Mouse (Mus musculus) lung, postnatal 0 days (tissue): ENCODE data around the gene C9orf72. TPM values are rescaled to one million over a fixed set of nuclear protein-coding genes. Genes with fewer than 3 reads are reported as not detected.

ENCODE experiments used
- ATAC-seq: fragments of 200-750 bp; cut with Nextera tagmentation; 2 replicates; pipeline ENCODE4 v1.8.0; 2017; ENCODE audit warnings: moderate library complexity
- DNase-seq: peaks from one replicate; pipeline ENCODE4 v3.0.0-alpha.2; 2016; ENCODE audit warnings: low spot score
- H3K27ac ChIP-seq: fragments of 300-500 bp; sonication (generic); 2 replicates; pipeline ENCODE4 v1.5.1; 2014; ENCODE audit warnings: antibody characterized with exemption, mild to moderate bottlenecking, low read length, mixed read lengths
- H3K27me3 ChIP-seq: fragments of 300-500 bp; sonication (generic); replicated peaks from 2 replicates; pipeline ENCODE4 v1.6.1; 2014; ENCODE audit warnings: low read length, mixed read lengths; ENCODE audit not compliant: insufficient read depth
- H3K36me3 ChIP-seq: fragments of 300-500 bp; sonication (generic); 2 replicates; pipeline ENCODE4 v1.6.1; 2014; ENCODE audit warnings: low read length, mixed read lengths; ENCODE audit not compliant: insufficient read depth
- H3K4me1 ChIP-seq: fragments of 300-500 bp; sonication (generic); 2 replicates; pipeline ENCODE4 v1.6.1; 2014; ENCODE audit warnings: antibody characterized with exemption, low read depth, low read length, mixed read lengths; ENCODE audit not compliant: insufficient read depth
- H3K4me2 ChIP-seq: fragments of 300-500 bp; sonication (generic); replicated peaks from 2 replicates; pipeline ENCODE4 v1.6.1; 2014; ENCODE audit warnings: low read depth, mild to moderate bottlenecking, low read length, moderate library complexity, mixed read lengths
- H3K4me3 ChIP-seq: fragments of 300-500 bp; sonication (generic); 2 replicates; pipeline ENCODE4 v1.5.1; 2014; ENCODE audit warnings: low read depth, low read length
- H3K9ac ChIP-seq: fragments of 300-500 bp; sonication (generic); replicated peaks from 2 replicates; pipeline ENCODE4 v1.6.1; 2014; ENCODE audit warnings: low read depth, mild to moderate bottlenecking
- H3K9me3 ChIP-seq: fragments of 300-500 bp; sonication (generic); 2 replicates; pipeline ENCODE4 v1.6.1; 2016; ENCODE audit warnings: low read length, mixed read lengths
- CTCF ChIP-seq: IDR thresholded peaks from 2 replicates; pipeline ENCODE4 v1.5.1; 2016; ENCODE audit warnings: antibody characterized with exemption, mild to moderate bottlenecking
- EP300 ChIP-seq: IDR thresholded peaks from 2 replicates; pipeline ENCODE4 v1.6.1; 2016; ENCODE audit warnings: antibody characterized with exemption, mild to moderate bottlenecking, control low read depth
- WGBS: fragments of 180-500 bp; shearing (Covaris S2); extraction: QIAGEN DNeasy Blood & Tissue Kit; methylation state at CpG from one replicate; pipeline ENCODE4 v1.1.7; 2014; 5-methylcytosine and 5-hydroxymethylcytosine counted together
- polyA plus RNA-seq: library from polyadenylated mRNA; unstranded; fragments of >200 nt; fragmentation: Nextera tagmentation; extraction: Ambion mirVana; gene quantifications from 2 replicates; pipeline ENCODE4 v1.2.1, GENCODE M21; 2015

C9orf72 gene
- polyA plus RNA-seq, 1 experiment from 2014 or later, result 9.5 TPM

DNA sequence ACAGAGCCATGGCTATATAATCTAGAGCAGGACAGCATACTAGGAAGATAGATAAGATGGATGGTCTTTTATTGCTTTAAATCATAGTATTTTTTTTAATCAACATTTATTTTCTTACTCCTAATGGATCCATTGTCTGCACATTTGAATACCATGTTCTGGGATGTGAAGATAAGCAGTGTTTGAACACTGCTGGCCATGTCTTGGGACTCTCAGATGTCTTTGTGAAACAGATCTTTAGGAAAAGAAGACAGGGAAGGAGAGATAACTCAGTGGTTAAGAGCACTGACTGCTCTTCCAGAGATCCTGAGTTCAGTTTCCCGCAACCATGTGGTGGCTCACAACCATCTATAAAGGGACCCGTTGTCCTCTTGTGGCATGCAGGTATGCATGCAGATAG lies 10.3 kb upstream of the C9orf72 start:
- Histone ChIP-seq H3K36me3 (no peaks in the 10 kb centered on the region), H3K9me3 (no peaks in the 10 kb centered on the region), H3K9ac (no peak overlapping the region), H3K4me3 (no peak overlapping the region), H3K4me2 (no peak overlapping the region), H3K27me3 (no peaks in the 10 kb centered on the region), H3K4me1 (no peaks in the 10 kb centered on the region), H3K27ac (no peak overlapping the region)
- no peak for DNase-seq
- ATAC-seq, result no peak
- TF ChIP-seq CTCF (no peak), EP300 (no peak)
- 84% methylated on average over 2 of the region's 2 CpGs for WGBS

DNA sequence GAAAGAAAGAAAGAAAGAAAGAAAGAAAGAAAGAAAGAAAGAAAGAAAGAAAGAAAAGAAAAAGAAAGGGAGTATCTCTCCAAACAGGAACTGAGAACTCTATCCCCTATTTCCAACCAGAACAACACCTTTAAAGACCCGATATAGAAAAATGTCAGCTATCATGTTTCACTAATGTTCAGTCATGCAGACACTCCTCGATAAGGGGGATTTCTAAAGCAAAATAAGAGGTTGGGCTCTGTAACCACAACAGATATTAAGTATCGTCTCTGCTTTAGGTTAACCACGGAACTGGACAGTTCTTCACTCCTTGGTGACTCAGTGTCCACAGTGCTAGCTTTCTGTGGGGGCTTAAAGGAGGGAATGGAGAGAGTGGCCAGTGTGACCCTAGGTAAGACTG lies 2.3 kb upstream of the C9orf72 start:
- no peak for TF ChIP-seq CTCF
- no peak for TF ChIP-seq EP300
- Histone ChIP-seq H3K9me3 (no peaks in the 10 kb centered on the region), H3K4me2 (no peak overlapping the region), H3K9ac (no peak overlapping the region), H3K36me3 (no peaks in the 10 kb centered on the region), H3K4me1 (no peaks in the 10 kb centered on the region), H3K27me3 (no peaks in the 10 kb centered on the region), H3K4me3 (no peak overlapping the region), H3K27ac (no peak overlapping the region)
- ATAC-seq (no peak), DNase-seq (no peak)
- WGBS, result 66% methylated on average over 4 of the region's 4 CpGs

DNA sequence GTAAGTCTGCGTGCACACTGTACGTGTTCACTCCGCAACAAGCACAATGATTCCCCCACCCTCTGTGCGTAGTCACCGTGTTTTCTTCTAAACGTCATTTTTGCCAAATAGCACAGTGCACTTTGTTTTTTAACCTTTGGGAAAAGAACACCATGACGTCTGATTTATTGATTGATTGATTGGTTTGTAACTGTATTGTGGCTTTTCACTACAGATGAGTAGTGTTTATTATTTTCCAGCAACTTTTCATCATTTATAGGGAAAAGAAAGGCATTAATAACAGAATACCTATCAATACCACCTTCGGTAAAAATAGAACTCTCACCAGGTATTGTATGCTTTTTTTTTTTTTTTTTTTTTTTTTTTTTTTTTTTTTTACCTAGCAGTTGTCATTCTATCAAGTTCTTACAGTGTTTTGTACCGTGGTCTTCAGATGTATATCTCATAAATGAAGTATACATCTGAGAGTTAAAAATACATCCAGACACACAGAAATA lies 569 bp upstream of the C9orf72 start:
- Histone ChIP-seq H3K4me2 (peak overlapping the region; percentile 97), H3K4me1 (no peaks in the 10 kb centered on the region), H3K27ac (peak overlapping the region; percentile 82), H3K9me3 (no peaks in the 10 kb centered on the region), H3K27me3 (no peaks in the 10 kb centered on the region), H3K4me3 (peak overlapping the region; percentile 96), H3K36me3 (no peaks in the 10 kb centered on the region), H3K9ac (peak overlapping the region; percentile 68)
- 12% methylated on average over 9 of the region's 9 CpGs for WGBS
- no peak for DNase-seq
- TF ChIP-seq EP300 (no peak), CTCF (no peak)
- ATAC-seq, result peak; percentile 54

DNA sequence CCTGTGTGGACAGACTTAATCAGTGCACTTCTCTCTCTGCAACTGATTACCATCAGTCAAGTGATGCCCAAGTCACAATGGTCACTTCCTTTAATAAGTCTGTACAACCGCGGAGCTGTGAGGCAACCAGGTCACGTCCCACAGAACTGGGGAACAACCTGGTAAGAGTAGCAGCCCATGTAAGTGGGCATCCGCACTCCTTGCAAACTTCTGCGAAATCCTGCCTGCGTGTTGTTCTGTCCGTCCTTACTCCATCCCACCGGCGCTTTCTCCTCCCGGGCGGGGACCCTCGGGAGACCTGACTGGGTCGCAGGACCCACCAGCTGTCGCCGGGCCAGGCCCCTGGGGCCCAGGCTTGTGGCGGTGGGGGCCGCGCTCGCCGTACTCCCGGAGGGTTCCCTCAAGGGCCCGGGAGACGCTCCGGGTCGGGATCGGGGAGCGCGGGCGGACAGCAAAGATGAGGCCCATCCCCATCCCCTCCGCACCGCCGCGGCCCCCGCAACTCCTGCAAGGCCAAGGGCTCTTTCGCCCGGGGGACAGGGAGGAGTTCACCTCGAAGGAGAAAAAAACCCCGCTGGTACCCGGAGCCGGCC lies 738 bp downstream of the C9orf72 start:
- TF ChIP-seq CTCF (no peak), EP300 (no peak)
- Histone ChIP-seq H3K36me3 (no peaks in the 10 kb centered on the region), H3K27ac (peak overlapping the region; percentile 82), H3K27me3 (no peaks in the 10 kb centered on the region), H3K9ac (peak overlapping the region; percentile 68), H3K9me3 (no peaks in the 10 kb centered on the region), H3K4me1 (no peaks in the 10 kb centered on the region), H3K4me2 (peak overlapping the region; percentile 97), H3K4me3 (peak overlapping the region; percentile 96)
- ATAC-seq (peak; percentile 27), DNase-seq (peak; percentile 69)
- WGBS, result 0% methylated on average over 29 of the region's 40 CpGs

DNA sequence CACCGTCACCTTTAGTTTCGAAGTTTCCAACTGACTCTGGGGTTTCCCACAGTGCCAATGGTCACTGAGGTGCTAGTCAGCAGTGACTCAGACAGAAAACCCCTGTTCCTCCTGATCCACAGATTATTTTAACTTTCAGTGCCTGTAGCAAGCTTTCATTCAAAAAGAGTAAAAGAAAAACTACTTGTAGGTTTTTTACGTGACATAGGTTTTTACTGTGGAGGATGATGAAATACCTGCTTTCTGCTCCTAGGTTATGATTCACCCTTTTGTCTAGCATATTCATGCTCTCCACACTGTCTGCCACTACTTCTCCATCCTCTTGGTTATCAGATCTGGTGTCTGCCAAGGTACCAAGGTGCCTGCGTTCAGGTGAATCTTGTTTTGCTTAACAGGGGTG lies 1.9 kb downstream of the C9orf72 start:
- H3K27me3 ChIP-seq, result no peaks in the 10 kb centered on the region
- no peak overlapping the region for H3K4me3 ChIP-seq
- TF ChIP-seq CTCF, result no peak
- no peak for TF ChIP-seq EP300
- ATAC-seq, result no peak
- no peaks in the 10 kb centered on the region for H3K36me3 ChIP-seq
- no peak overlapping the region for H3K4me2 ChIP-seq
- H3K4me1 ChIP-seq, result no peaks in the 10 kb centered on the region; the same call in 1 of the 2 replicates
- no peak overlapping the region for H3K9ac ChIP-seq
- H3K27ac ChIP-seq, result no peak overlapping the region
- no peak for DNase-seq
- 85% methylated on average over 4 of the region's 4 CpGs for WGBS
- H3K9me3 ChIP-seq, result no peaks in the 10 kb centered on the region

DNA sequence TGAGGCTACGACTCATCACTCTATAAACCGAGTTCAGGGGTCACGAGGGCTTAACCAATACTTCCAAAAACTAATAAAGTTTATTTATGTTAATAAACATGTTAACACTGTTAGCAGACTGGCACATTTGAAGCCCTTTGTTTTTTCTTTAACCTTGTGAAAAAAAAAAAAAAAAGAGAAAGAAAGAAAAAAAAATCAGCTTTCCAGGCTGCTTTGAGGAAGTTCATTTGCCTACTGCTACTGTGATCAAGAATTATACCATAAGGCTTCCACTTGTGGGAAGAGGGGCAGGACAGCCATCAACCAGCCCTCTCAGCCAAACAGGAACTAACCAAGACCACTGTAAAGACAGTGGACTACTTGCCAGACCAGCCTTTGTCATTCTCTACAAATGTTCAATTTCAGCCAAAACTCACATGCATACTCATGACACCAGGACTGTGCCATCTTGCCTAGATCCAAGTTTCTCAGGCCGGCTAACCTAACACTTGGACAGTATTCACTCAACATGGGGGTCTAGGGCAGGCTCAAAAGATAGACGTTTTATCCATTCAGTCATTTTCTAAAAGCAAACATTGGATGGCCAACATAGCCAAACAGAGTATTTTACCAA lies 2.5 kb downstream of the C9orf72 start:
- Histone ChIP-seq H3K27me3 (no peaks in the 10 kb centered on the region), H3K27ac (no peak overlapping the region), H3K36me3 (no peaks in the 10 kb centered on the region), H3K9me3 (no peaks in the 10 kb centered on the region), H3K4me2 (no peak overlapping the region), H3K4me3 (no peak overlapping the region), H3K4me1 (no peaks in the 10 kb centered on the region; the same call in 1 of the 2 replicates), H3K9ac (no peak overlapping the region)
- ATAC-seq (no peak), DNase-seq (no peak)
- 74% methylated on average over 5 of the region's 5 CpGs for WGBS
- TF ChIP-seq CTCF (no peak), EP300 (no peak)
